Mouse (Mus musculus) kidney, postnatal 0 days (tissue): ENCODE measurements at regions not wholly inside any gene's neighbourhood (a gene's known extent, or its start where the extent isn't known, plus 50 kb on each side); places are given as distances from the start of the nearest gene placed in this dataset.
"Not testable (repeated sequence)": the region's sequence is repeated elsewhere in the genome, so short reads cannot be mapped to it uniquely, and the experiment has no call there.

Experiments used
- ATAC-seq: fragments of 200-750 bp; cut with Nextera tagmentation; replicated peaks from 2 replicates; pipeline ENCODE4 v1.8.0; 2017; ENCODE audit warnings: low read depth, moderate number of reproducible peaks, moderate TSS enrichment, moderate library complexity; ENCODE audit not compliant: low FRiP score
- DNase-seq: peaks from one replicate; pipeline ENCODE4 v3.0.0-alpha.2; 2016; ENCODE audit warnings: low spot score
- H3K27ac ChIP-seq: fragments of 300-500 bp; sonication (generic); 2 replicates; pipeline ENCODE4 v1.5.1; 2014; ENCODE audit warnings: mild to moderate bottlenecking
- H3K27me3 ChIP-seq: fragments of 300-500 bp; sonication (generic); 2 replicates; pipeline ENCODE4 v1.6.1; 2014; ENCODE audit warnings: low read length, mixed read lengths; ENCODE audit not compliant: insufficient read depth
- H3K36me3 ChIP-seq: fragments of 300-500 bp; sonication (generic); 2 replicates; pipeline ENCODE4 v1.6.1; 2014; ENCODE audit warnings: low read length, mixed read lengths; ENCODE audit not compliant: insufficient read depth
- H3K4me1 ChIP-seq: fragments of 300-500 bp; sonication (generic); replicated peaks from 2 replicates; pipeline ENCODE4 v1.6.1; 2014; ENCODE audit warnings: antibody characterized with exemption, low read length, mixed read lengths; ENCODE audit not compliant: insufficient read depth
- H3K4me2 ChIP-seq: fragments of 300-500 bp; sonication (generic); 2 replicates; pipeline ENCODE4 v1.6.1; 2014; ENCODE audit warnings: mild to moderate bottlenecking, low read length, moderate library complexity, mixed read lengths
- H3K4me3 ChIP-seq: fragments of 300-500 bp; sonication (generic); replicated peaks from 2 replicates; pipeline ENCODE4 v1.5.1; 2014; ENCODE audit warnings: low read depth, low read length
- H3K9ac ChIP-seq: fragments of 300-500 bp; sonication (generic); 2 replicates; pipeline ENCODE4 v1.6.1; 2014; ENCODE audit warnings: low read depth, low read length
- H3K9me3 ChIP-seq: fragments of 300-500 bp; sonication (generic); replicated peaks from 2 replicates; pipeline ENCODE4 v1.6.1; 2016; ENCODE audit warnings: low read length, inconsistent platforms, mixed read lengths
- CTCF ChIP-seq: IDR thresholded peaks from 2 replicates; pipeline ENCODE4 v1.5.1; 2016; ENCODE audit warnings: antibody characterized with exemption, low read depth, mild to moderate bottlenecking, moderate library complexity
- WGBS: fragments of 180-500 bp; shearing (Covaris S2); extraction: QIAGEN DNeasy Blood & Tissue Kit; methylation state at CpG from one replicate; pipeline ENCODE4 v1.1.7; 2014; 5-methylcytosine and 5-hydroxymethylcytosine counted together

GRCm38 (mm10) chr1:141842547-141842946, 1596.6 kb downstream of the Kcnt2 start:
- no peak overlapping the region for H3K4me2 ChIP-seq
- H3K4me3 ChIP-seq, result no peak overlapping the region
- 92% methylated on average over 2 of the region's 2 CpGs for WGBS
- no peak overlapping the region for H3K27ac ChIP-seq
- DNase-seq, result no peak
- H3K36me3 ChIP-seq, result no peaks in the 10 kb centered on the region
- no peaks in the 10 kb centered on the region for H3K9me3 ChIP-seq
- H3K9ac ChIP-seq, result no peak overlapping the region
- H3K27me3 ChIP-seq, result no peaks in the 10 kb centered on the region
- ATAC-seq, result no peak
- H3K4me1 ChIP-seq, result no peaks in the 10 kb centered on the region
- no peak for TF ChIP-seq CTCF

- WGBS, result 74% methylated on average over 1 of the region's 1 CpGs
- DNase-seq, H3K27me3 ChIP-seq, H3K4me2 ChIP-seq, H3K4me1 ChIP-seq, H3K9ac ChIP-seq, ATAC-seq, H3K9me3 ChIP-seq, H3K27ac ChIP-seq, H3K36me3 ChIP-seq, H3K4me3 ChIP-seq: not testable (repeated sequence)
These were observed 1607.9 kb downstream of the Kcnt2 start for GRCm38 (mm10) chr1:141853841-141854240.

GRCm38 (mm10) chr1:141884356-141884755, 1638.4 kb downstream of the Kcnt2 start:
- Histone ChIP-seq H3K4me1 (no peaks in the 10 kb centered on the region), H3K27me3 (no peaks in the 10 kb centered on the region), H3K36me3 (no peaks in the 10 kb centered on the region), H3K27ac (no peak overlapping the region), H3K4me3 (no peak overlapping the region), H3K4me2 (no peak overlapping the region), H3K9ac (no peak overlapping the region), H3K9me3 (no peaks in the 10 kb centered on the region)
- ATAC-seq (no peak), DNase-seq (no peak)
- no peak for TF ChIP-seq CTCF
- 73% methylated on average over 4 of the region's 4 CpGs for WGBS

GRCm38 (mm10) chr1:141897924-141898455, 1652.0 kb downstream of the Kcnt2 start:
- no peak for DNase-seq
- Histone ChIP-seq H3K4me1 (no peaks in the 10 kb centered on the region), H3K4me3 (no peak overlapping the region), H3K27ac (no peak overlapping the region), H3K27me3 (no peaks in the 10 kb centered on the region), H3K4me2 (no peak overlapping the region), H3K9ac (no peak overlapping the region), H3K36me3 (no peaks in the 10 kb centered on the region), H3K9me3 (no peaks in the 10 kb centered on the region)
- ATAC-seq, result no peak
- 70% methylated on average over 8 of the region's 8 CpGs for WGBS
- no peak for TF ChIP-seq CTCF

GRCm38 (mm10) chr1:141911714-141912398, 1665.9 kb downstream of the Kcnt2 start:
- no peaks in the 10 kb centered on the region for H3K36me3 ChIP-seq
- H3K4me2 ChIP-seq, result no peak overlapping the region
- no peak overlapping the region for H3K27ac ChIP-seq
- no peaks in the 10 kb centered on the region for H3K27me3 ChIP-seq
- no peaks in the 10 kb centered on the region for H3K4me1 ChIP-seq
- no peak for DNase-seq
- 88% methylated on average over 7 of the region's 7 CpGs for WGBS
- ATAC-seq, result no peak
- no peak for TF ChIP-seq CTCF
- no peaks in the 10 kb centered on the region for H3K9me3 ChIP-seq
- no peak overlapping the region for H3K9ac ChIP-seq
- no peak overlapping the region for H3K4me3 ChIP-seq

- Histone ChIP-seq H3K27ac (no peak overlapping the region), H3K4me1 (no peaks in the 10 kb centered on the region), H3K36me3 (no peaks in the 10 kb centered on the region), H3K4me3 (no peak overlapping the region), H3K9me3 (no peaks in the 10 kb centered on the region), H3K27me3 (no peaks in the 10 kb centered on the region), H3K4me2 (no peak overlapping the region), H3K9ac (no peak overlapping the region)
- no peak for TF ChIP-seq CTCF
- WGBS, result 100% methylated on average over 1 of the region's 1 CpGs
- ATAC-seq, result no peak
- DNase-seq, result no peak
These were observed 1680.2 kb downstream of the Kcnt2 start for GRCm38 (mm10) chr1:141926194-141926593.

GRCm38 (mm10) chr1:141926804-141927203, 1680.8 kb downstream of the Kcnt2 start:
- Histone ChIP-seq H3K4me3 (no peak overlapping the region), H3K4me1 (no peaks in the 10 kb centered on the region), H3K36me3 (no peaks in the 10 kb centered on the region), H3K27me3 (no peaks in the 10 kb centered on the region), H3K27ac (no peak overlapping the region), H3K9ac (no peak overlapping the region), H3K9me3 (no peaks in the 10 kb centered on the region), H3K4me2 (no peak overlapping the region)
- 65% methylated on average over 4 of the region's 4 CpGs for WGBS
- no peak for ATAC-seq
- no peak for TF ChIP-seq CTCF
- no peak for DNase-seq
